Mouse (Mus musculus) neural tube, embryonic 12.5 days (tissue): ENCODE data around the gene Psap. TPM values are rescaled to one million over a fixed set of nuclear protein-coding genes. Genes with fewer than 3 reads are reported as not detected.

Source experiments
- polyA plus RNA-seq: library from polyadenylated mRNA; unstranded; fragments of >200 nt; fragmentation: Nextera tagmentation; extraction: Ambion mirVana; gene quantifications from 2 replicates; pipeline ENCODE4 v1.2.1, GENCODE M21; 2016

Psap gene
- polyA plus RNA-seq, 1 experiment from 2014 or later: 101 TPM

Other genes starting within 250 kb of the Psap start
- 68.8 and 74.6 TPM in 2 replicates for gene Spock2, start 171.4 kb upstream of the Psap start, polyA plus RNA-seq
- gene Chst3, start 58.4 kb upstream of the Psap start, polyA plus RNA-seq: 2.9 and 3.3 TPM in 2 replicates
- gene Vsir, start 69.2 kb downstream of the Psap start, polyA plus RNA-seq: 2.2 and 3.5 TPM in 2 replicates
- 3.3 and 3.9 TPM in 2 replicates for gene Gm17455, start 122.1 kb downstream of the Psap start, polyA plus RNA-seq